Mouse (Mus musculus) stomach, embryonic 14.5 days (tissue): ENCODE results near the gene Ecsit. TPM values are rescaled to one million over a fixed set of nuclear protein-coding genes. Genes with fewer than 3 reads are reported as not detected.
"Not testable (repeated sequence)": the region's sequence is repeated elsewhere in the genome, so short reads cannot be mapped to it uniquely, and the experiment has no call there.

Experiments
- ATAC-seq: fragments of 200-750 bp; cut with Nextera tagmentation; 2 replicates; pipeline ENCODE4 v1.8.0; 2017; ENCODE audit warnings: low read depth, moderate TSS enrichment; ENCODE audit not compliant: insufficient number of reproducible peaks, insufficient read depth, low FRiP score
- H3K27ac ChIP-seq: fragments of 300-500 bp; sonication (generic); 2 replicates; pipeline ENCODE4 v1.5.1; 2014; ENCODE audit warnings: mild to moderate bottlenecking, low read length, moderate library complexity, mixed read lengths
- H3K27me3 ChIP-seq: fragments of 300-500 bp; sonication (generic); 2 replicates; pipeline ENCODE4 v1.6.1; 2014; ENCODE audit warnings: low read length, control low read depth, mixed read lengths; ENCODE audit not compliant: control insufficient read depth, insufficient read depth
- H3K36me3 ChIP-seq: fragments of 300-500 bp; sonication (generic); 2 replicates; pipeline ENCODE4 v1.6.1; 2014; ENCODE audit warnings: mild to moderate bottlenecking, control low read depth, low read length, moderate library complexity, mixed read lengths; ENCODE audit not compliant: control insufficient read depth, insufficient read depth
- H3K4me1 ChIP-seq: fragments of 300-500 bp; sonication (generic); 2 replicates; pipeline ENCODE4 v1.6.1; 2014; ENCODE audit warnings: low read length, control low read depth, mixed read lengths; ENCODE audit not compliant: control insufficient read depth, insufficient read depth
- H3K4me2 ChIP-seq: fragments of 300-500 bp; sonication (generic); replicated peaks from 2 replicates; pipeline ENCODE4 v1.6.1; 2014; ENCODE audit warnings: low read depth, low read length, control low read depth
- H3K4me3 ChIP-seq: fragments of 300-500 bp; sonication (generic); 2 replicates; pipeline ENCODE4 v1.5.1; 2014; ENCODE audit warnings: low read depth, low read length, control low read depth
- H3K9ac ChIP-seq: fragments of 300-500 bp; sonication (generic); replicated peaks from 2 replicates; pipeline ENCODE4 v1.6.1; 2014; ENCODE audit warnings: low read depth, mild to moderate bottlenecking, control low read depth, low read length, moderate library complexity, mixed read lengths
- H3K9me3 ChIP-seq: fragments of 300-500 bp; sonication (generic); 2 replicates; pipeline ENCODE4 v1.6.1; 2016; ENCODE audit warnings: low read depth, low read length, control low read depth; ENCODE audit not compliant: control insufficient read depth
- WGBS: fragments of 180-500 bp; shearing (Covaris S2); extraction: QIAGEN DNeasy Blood & Tissue Kit; methylation state at CpG from one replicate; pipeline ENCODE4 v1.1.7; 2014; 5-methylcytosine and 5-hydroxymethylcytosine counted together
- polyA plus RNA-seq: library from polyadenylated mRNA; unstranded; fragments of >200 nt; fragmentation: Nextera tagmentation; extraction: Ambion mirVana; gene quantifications from 2 replicates; pipeline ENCODE4 v1.2.1, GENCODE M21; 2014

Ecsit gene
- polyA plus RNA-seq, 1 experiment from 2014 or later, result 39.0 TPM

DNA sequence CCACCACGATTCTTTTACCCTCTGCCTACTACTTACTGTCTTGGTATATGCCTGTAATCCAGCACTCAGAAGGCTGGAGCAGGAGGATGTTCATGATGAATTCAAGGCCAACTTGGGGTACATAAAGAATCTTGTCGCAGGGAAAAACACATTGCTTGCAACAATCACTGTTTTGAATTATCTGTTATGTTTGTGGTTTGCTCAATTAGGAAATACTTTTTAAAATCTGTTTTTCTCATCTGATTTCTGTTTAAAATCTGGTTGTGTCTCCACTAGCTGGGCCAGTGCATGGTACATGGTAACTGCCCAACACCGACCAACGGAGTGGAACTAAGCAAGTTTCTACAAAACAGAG lies 594 bp downstream of the Ecsit start:
- Histone ChIP-seq H3K4me3 (peak overlapping the region; percentile 71), H3K36me3 (no peaks in the 10 kb centered on the region), H3K9me3 (no peaks in the 10 kb centered on the region), H3K27me3 (no peaks in the 10 kb centered on the region), H3K4me1 (no peaks in the 10 kb centered on the region), H3K27ac (no peak overlapping the region; the same call in 1 of the 2 replicates), H3K9ac (peak overlapping the region; percentile 49), H3K4me2 (peak overlapping the region; percentile 70)
- WGBS, result 29% methylated on average over 4 of the region's 4 CpGs
- ATAC-seq, result no peak

DNA sequence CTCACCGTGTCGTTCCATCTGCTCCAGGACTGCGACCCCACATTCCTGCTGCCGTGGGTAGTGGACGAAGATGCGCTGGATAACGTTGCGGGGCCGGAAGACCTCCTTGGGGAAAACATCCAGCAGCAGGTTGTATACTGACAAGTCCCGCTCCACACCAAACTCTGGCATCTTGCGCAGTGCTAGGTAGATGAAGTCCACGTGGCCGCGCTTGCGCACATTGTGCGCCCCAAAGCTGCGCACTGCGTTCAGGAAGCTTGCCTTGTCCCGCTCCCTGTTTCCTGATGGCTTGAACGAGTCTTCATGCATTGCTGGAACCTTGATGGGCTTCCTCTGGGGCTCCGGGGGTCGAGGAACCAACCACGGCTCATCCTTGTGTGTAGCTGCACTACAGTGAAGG lies 9.0 kb downstream of the Ecsit start:
- Histone ChIP-seq H3K4me3 (no peak overlapping the region), H3K9me3 (no peaks in the 10 kb centered on the region), H3K36me3 (peaks cover 4% of the 10 kb centered on the region; the same call in 1 of the 2 replicates), H3K27me3 (no peaks in the 10 kb centered on the region), H3K27ac (no peak overlapping the region), H3K4me2 (no peak overlapping the region), H3K4me1 (no peaks in the 10 kb centered on the region), H3K9ac (no peak overlapping the region)
- no peak for ATAC-seq
- 91% methylated on average over 23 of the region's 23 CpGs for WGBS

DNA sequence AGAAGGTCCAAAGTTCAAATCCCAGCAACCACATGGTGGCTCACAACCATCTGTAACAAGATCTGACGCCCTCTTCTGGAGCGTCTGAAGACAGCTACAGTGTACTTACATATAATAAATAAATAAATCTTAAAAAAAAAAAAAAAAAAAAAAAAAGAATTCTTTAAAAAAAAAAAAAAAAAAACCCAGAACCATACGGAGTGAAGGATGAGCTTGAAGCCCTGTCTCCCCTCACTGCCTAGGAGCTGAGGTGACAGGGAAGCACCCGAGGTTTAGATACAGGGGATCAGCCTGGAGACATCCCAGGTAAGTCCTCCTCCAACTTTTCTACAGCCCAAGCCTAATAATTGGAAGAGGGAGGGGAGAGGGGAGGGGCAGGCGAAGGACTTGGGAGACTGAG lies 9.5 kb downstream of the Ecsit start:
- not testable (repeated sequence) for ATAC-seq, H3K36me3 ChIP-seq, H3K4me2 ChIP-seq, H3K4me3 ChIP-seq, H3K9ac ChIP-seq, H3K9me3 ChIP-seq, H3K27me3 ChIP-seq, H3K27ac ChIP-seq, H3K4me1 ChIP-seq
- WGBS, result 79% methylated on average over 5 of the region's 5 CpGs

DNA sequence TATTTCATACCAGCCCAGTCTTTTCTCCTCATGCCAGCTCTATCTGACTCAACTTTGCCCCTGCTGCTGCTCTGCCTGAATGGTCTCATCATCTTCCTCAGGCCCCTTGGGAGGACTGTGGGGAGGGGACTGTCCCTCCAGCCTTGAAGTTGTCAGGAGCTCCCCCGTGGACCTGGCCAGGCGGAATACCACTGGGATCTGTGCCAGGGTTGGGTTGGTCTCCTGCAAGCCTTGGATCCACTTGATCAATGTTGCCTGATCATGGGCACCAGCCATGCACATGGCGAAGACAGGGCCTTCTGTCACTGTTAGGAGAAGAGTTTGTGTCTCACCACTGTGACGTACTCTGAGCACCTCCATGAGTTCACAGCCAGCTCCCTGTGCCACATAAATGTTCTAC lies 13.0 kb downstream of the Ecsit start:
- H3K4me2 ChIP-seq, result no peak overlapping the region
- H3K36me3 ChIP-seq, result peaks cover 15% of the 10 kb centered on the region; the same call in 1 of the 2 replicates
- no peak overlapping the region for H3K27ac ChIP-seq
- no peak overlapping the region for H3K4me3 ChIP-seq
- WGBS, result 93% methylated on average over 4 of the region's 4 CpGs
- H3K4me1 ChIP-seq, result peaks cover 8% of the 10 kb centered on the region; the same call in 1 of the 2 replicates
- H3K9me3 ChIP-seq, result no peaks in the 10 kb centered on the region
- ATAC-seq, result no peak
- no peak overlapping the region for H3K9ac ChIP-seq
- no peaks in the 10 kb centered on the region for H3K27me3 ChIP-seq

DNA sequence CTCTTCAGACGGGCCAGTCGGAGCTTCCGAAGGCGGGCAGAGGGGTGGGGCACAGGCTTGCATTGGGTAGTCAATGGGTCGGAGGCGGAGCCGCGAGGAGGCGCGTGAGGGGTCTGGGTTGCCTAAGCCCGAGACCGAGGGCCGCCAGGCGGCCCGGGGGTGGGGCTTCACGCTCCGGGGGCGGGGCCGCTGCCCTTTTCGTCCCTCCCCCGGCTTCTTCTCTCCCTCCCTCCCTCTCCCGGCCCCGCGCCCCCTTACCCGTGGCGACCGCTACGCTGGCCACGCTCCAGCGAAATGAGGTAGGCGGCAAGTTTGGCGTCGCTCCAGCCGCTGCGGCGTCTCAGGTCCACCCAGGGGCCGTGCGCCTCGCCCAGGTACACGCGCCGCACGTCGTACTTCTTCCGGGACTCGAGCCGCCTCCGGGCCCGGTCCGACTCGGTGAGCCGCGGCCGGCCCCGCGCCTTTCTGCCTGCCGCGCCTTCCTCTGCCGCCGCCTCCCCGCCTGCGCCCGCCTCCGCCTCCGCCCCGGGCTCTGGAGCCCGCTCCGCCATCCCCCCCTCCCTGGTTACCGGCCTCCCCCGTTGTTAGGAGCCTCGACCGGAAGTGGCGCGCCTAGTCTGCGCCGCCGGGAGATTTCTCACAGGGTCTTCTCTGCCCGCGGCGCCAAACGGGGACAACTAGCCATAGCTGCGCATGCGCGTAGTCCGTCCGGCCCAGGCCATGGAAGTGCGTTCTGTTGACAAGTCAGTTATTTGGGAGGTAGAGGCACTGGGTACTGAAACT lies 14.3 kb downstream of the Ecsit start, which contains the start of the genes Gm49318 and Zfp653:
Gene Gm49318, minus strand, starts transcription at position 469 of the 783 bp plus-strand sequence.
Gene Zfp653, minus strand, starts transcription at position 586 of the 783 bp plus-strand sequence.
- Histone ChIP-seq H3K9me3 (no peaks in the 10 kb centered on the region), H3K27ac (peak within 1 kb of the TSS; percentile 97), H3K27me3 (no peaks in the 10 kb centered on the region), H3K9ac (peak within 1 kb of the TSS; percentile 86), H3K4me3 (peak within 1 kb of the TSS; percentile 73), H3K4me2 (peak within 1 kb of the TSS; percentile 60), H3K36me3 (peaks cover 15% of the 10 kb centered on the region; the same call in 1 of the 2 replicates), H3K4me1 (peaks cover 8% of the 10 kb centered on the region; the same call in 1 of the 2 replicates)
- peak; percentile 97 for ATAC-seq
- under 1% methylated on average over 79 of the region's 87 CpGs for WGBS

DNA sequence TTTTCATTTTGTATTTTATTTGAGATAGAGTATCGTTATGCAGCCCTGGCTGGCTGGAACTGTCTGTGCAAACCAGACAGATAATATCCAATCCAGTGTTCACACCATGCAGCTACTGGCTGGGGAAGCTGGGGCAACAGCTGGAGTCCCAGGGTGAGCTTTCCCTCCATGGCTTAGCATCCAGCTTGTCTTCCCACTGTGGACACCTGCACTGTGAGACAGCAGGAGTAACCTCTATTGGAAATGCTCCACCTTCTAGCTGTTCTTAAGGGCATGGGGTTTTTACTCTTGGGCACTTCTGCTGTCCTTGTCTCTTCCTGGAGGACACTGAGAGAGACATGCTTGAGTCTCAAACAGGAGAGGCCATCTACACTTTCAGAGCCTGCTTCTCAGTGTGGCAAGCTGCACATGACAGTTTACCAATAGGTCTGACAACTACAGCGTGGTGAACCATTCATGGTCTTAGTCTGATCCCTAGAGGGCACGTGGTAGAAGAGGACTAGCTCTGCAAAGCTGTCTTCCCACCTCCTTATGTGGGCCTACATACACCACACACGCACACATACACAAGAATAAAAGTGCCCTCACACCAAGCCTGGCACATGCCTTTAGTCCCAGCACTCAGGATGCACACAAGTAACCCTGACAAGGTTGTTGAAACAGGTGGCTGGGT lies 15.2 kb downstream of the Ecsit start:
- Histone ChIP-seq H3K9me3 (no peaks in the 10 kb centered on the region), H3K4me2 (peak overlapping the region; percentile 60), H3K4me3 (peak overlapping the region; percentile 73), H3K27ac (peak overlapping the region; percentile 21; the same call in 1 of the 2 replicates), H3K27me3 (no peaks in the 10 kb centered on the region), H3K9ac (no peak overlapping the region), H3K4me1 (peaks cover 8% of the 10 kb centered on the region; the same call in 1 of the 2 replicates), H3K36me3 (peaks cover 23% of the 10 kb centered on the region; the same call in 1 of the 2 replicates)
- no peak for ATAC-seq
- 63% methylated on average over 4 of the region's 4 CpGs for WGBS

DNA sequence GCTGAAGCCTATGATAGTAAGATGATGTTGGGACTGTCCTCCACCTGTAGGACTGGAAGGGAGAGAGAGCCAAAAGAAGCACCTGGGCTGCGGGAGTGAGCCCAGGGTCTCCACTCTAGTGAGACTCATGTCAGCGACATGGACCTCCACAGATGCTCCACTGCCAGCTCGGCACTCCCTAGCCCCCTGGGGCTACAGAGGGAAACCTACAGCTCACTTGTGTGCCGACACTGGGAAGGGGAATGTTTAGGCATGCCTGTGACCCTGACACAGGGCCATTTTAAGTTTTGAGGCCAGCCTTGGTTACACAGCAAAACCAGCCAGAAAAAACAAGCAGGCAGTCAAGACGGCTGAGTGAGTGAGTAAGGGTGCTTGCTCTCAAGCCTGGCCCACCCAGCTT lies 18.0 kb downstream of the Ecsit start:
- H3K36me3 ChIP-seq, result peaks cover 41% of the 10 kb centered on the region; the same call in 1 of the 2 replicates
- 90% methylated on average over 5 of the region's 5 CpGs for WGBS
- H3K4me3 ChIP-seq, result no peak overlapping the region
- peaks cover 8% of the 10 kb centered on the region; the same call in 1 of the 2 replicates for H3K4me1 ChIP-seq
- H3K27me3 ChIP-seq, result no peaks in the 10 kb centered on the region
- H3K9me3 ChIP-seq, result no peaks in the 10 kb centered on the region
- H3K9ac ChIP-seq, result no peak overlapping the region
- H3K27ac ChIP-seq, result no peak overlapping the region
- no peak overlapping the region for H3K4me2 ChIP-seq
- no peak for ATAC-seq

DNA sequence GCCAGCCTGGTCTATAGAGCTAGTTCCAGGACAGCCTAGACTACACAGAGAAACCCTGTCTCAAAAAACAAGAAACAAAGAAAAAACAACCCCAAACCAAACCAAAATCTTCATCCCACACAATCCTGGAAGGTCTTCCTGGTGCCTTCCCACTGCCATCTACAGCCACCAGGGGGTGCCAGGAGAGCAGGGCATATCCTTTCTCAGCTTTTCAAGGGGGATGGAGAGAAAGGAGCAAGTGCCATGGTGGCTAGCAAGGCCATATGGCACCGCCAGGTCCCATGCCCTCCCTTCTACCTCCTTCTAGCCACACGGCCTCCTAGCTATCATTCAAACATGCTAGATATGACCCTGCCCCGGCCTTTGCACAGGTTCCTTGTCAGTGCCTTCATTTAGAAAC lies 18.8 kb downstream of the Ecsit start:
- Histone ChIP-seq H3K9ac (no peak overlapping the region), H3K4me3 (no peak overlapping the region), H3K36me3 (peaks cover 41% of the 10 kb centered on the region; the same call in 1 of the 2 replicates), H3K27ac (no peak overlapping the region), H3K4me1 (peaks cover 8% of the 10 kb centered on the region; the same call in 1 of the 2 replicates), H3K4me2 (no peak overlapping the region), H3K9me3 (no peaks in the 10 kb centered on the region), H3K27me3 (no peaks in the 10 kb centered on the region)
- no peak for ATAC-seq
- 70% methylated on average over 3 of the region's 3 CpGs for WGBS
